Mouse (Mus musculus) neutrophil, adult 5-6 weeks (primary cell): ENCODE data around the gene Coq8a. TPM values are rescaled to one million over a fixed set of nuclear protein-coding genes. Genes with fewer than 3 reads are reported as not detected.

Source experiments
- ATAC-seq: fragments of 151-379, 151-347 bp; 2 replicates; pipeline ENCODE4 v1.8.0; 2017; ENCODE audit warnings: mild to moderate bottlenecking, moderate TSS enrichment; ENCODE audit not compliant: insufficient number of reproducible peaks, poor library complexity, low FRiP score, severe bottlenecking; ENCODE audit errors: extremely low read depth
- total RNA-seq: library from RNA; stranded (forward); fragments of 200-1000 nt; gene quantifications from 2 replicates; pipeline ENCODE4 v1.2.3, GENCODE M21; 2017

Gene Coq8a
- total RNA-seq, 1 experiment from 2014 or later: 46.3 TPM

- no peak for ATAC-seq
Observed at GRCm38 (mm10) chr1:180181304-180181965, 18.0 kb downstream of the Coq8a start.

- ATAC-seq: no peak
Observed at GRCm38 (mm10) chr1:180179840-180180239, 19.6 kb downstream of the Coq8a start.

DNA sequence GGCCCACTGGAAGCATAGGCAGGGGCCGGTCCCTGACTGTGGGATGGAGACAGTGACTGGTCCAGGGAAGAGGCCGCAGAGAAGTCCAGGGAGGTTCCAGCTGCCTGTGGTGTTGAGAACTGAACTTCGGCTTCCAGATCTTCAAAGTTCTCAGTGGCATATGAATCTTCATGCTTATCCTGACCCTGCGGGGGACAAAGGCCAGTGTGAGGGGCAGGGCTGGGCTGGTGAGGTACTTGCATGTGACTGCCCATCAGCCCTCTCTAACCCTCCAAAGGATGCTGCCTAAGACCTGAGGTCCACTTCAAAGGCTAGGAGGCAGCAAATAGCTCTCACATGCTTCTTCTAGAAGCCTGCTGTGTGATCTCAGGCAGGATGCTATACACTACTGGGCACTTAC, 20.3 kb downstream of the Coq8a start:
- ATAC-seq: no peak

GRCm38 (mm10) chr1:180178340-180178739, 21.1 kb downstream of the Coq8a start:
- no peak for ATAC-seq

- no peak for ATAC-seq
Observed at GRCm38 (mm10) chr1:180176784-180177183, 22.6 kb downstream of the Coq8a start.

DNA sequence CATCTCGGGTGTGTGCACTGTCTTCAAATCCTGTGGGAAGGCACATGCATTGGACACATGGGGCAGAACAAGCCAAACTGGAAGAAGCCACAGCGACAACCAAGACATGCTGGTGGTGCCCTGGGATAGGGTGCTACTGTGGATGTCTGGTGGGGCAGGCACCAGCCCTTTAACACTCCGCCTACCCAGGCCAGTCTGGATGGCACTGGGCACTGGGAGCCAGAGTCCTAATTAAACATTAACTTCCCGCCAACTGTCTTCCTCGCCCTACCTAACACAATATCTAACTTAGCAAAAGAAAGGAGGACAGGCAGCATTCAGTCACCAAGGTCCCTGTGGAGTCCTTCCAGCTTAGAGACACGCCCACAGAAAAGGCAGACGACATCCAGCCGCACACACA, 23.8 kb downstream of the Coq8a start:
- ATAC-seq: no peak

GRCm38 (mm10) chr1:180175167-180175566, 24.2 kb downstream of the Coq8a start:
- no peak for ATAC-seq

GRCm38 (mm10) chr1:180174718-180175117, 24.7 kb downstream of the Coq8a start:
- ATAC-seq: no peak

DNA sequence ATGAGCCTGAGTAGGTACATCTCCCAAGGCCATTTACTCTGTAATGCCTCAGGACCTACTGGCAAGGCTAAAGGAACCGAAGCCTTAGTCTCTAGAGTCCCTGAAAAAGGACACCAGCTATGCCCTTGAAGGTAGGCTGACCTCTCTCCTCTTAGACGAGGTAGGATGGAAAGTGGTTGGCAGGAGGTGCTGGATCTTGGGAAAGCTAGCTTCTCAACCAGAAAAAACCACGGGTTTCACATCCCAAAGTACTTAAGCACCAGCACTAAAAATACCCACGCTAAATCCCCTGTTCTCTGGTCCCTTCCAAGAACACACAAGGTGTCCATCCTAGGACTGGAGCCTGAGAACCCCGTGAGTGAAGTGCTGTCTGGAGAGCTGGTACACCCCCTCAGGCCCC, 26.4 kb downstream of the Coq8a start:
- no peak for ATAC-seq

DNA sequence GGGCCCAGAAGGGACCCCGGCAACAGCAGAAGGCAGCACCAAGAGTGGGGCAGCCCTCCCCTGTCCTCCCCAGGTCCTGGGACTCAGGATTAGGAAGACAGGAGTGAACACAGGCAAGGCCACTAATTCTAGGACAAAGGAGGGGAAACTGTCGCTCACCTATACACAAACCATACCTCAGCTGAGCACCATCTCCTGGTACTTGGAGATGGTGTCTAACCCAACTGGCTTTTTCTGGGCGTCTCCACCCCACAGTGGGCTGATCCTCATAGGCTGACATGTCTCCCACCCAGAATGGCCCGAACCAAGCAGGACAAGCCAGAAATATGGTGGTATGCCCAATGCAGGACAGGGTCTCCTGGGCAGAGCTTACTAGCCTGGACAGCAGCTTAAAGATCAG, 26.8 kb downstream of the Coq8a start:
- no peak for ATAC-seq

DNA sequence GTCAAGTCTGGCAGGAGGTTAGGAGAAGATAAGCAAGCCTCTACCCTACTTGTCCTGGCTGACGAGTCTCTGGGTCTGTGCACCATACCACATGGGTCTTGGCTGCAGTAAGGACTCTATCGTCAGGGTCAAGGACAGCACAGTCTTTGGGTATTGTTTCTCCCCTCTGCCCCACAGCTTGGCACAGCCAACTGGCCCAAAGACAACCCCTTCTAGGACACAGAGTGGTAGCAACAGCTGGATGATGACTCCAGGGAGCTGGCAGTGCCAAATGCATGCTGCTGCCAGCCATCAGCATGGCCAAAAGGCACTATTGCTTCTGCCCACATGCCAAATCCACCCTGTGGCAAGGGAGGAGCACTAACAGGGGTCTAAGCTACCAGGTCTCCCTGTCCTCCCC, 27.5 kb downstream of the Coq8a start:
- ATAC-seq: no peak

DNA sequence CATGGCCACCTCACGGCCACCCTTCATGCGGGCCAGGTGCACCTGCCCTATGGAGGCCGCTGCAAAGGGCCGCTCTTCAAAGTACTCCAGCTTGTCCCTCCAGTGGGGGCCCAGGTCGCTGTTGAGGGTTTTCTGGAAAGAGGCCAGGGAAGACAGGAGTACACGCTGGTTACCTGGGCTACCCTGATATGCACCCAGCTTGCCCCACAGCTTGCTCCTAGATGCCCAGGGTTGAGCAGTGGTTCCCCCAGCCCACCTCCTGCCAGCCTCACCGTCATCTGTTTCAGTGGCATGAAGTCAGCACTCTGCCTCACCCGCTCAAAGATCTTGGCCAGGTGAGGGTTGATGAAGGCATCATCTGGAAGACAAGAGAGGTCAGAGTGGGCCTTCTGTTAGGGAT, 29.3 kb downstream of the Coq8a start:
- ATAC-seq: no peak

DNA sequence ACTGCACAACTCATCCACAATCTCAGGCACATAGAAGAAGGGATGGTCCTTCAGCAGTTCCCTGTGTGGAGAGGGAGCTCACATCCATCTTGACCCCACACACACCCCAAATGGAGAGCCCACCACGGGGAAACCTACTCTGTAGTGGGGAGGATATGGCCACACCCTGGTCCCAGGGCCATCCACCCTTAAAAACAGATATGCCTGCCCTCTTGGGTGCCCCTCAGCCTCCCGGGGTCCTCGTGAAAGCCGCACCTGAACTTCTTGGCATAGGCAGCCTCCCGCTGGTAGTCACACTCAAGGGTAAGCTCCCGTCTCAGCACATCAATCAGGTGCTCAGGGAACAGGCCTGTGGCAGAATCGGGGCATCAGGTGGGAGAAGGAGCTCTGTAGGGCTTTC, 30.2 kb downstream of the Coq8a start:
- ATAC-seq: no peak

DNA sequence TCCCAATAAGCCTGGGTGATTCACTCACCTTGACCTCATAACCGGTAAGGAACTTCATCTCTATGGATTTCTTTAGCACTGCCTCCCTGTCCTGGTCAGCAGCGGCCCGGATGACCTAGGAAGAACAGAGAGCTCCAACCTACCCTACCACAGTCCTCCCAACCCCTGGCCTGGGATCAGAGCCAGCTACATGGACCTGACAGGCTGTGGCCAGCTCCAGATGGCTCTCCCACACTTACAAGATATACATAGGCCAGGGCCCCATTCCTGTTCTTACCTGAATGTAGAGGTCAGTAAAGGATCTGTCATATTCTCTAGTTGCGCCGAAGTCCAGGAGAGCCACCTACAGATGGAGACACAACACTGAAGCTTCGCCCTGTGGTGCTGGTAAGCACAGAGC, 31.1 kb downstream of the Coq8a start:
- no peak for ATAC-seq

- no peak for ATAC-seq
Observed at GRCm38 (mm10) chr1:180166533-180166932, 32.9 kb downstream of the Coq8a start.

DNA sequence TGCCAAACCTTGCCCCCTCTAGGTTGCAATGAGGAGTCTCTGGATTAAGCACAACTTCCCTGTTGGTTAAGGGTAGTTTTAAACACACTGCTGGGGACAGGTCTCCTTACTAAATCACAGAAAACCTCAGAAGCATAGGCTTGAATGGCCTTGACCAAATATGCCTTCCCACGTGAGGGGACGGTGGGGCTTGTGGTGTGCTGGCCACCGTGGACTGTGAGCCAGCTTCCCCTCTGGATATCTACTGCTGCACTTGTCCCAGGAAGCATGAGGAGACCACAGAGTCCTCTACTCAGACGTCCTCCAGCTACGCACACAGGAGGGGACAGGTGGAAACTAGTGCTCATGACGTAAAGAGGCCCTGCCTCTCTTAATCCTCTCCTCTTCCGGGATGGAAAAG, 36.4 kb downstream of the Coq8a start:
- ATAC-seq: no peak

DNA sequence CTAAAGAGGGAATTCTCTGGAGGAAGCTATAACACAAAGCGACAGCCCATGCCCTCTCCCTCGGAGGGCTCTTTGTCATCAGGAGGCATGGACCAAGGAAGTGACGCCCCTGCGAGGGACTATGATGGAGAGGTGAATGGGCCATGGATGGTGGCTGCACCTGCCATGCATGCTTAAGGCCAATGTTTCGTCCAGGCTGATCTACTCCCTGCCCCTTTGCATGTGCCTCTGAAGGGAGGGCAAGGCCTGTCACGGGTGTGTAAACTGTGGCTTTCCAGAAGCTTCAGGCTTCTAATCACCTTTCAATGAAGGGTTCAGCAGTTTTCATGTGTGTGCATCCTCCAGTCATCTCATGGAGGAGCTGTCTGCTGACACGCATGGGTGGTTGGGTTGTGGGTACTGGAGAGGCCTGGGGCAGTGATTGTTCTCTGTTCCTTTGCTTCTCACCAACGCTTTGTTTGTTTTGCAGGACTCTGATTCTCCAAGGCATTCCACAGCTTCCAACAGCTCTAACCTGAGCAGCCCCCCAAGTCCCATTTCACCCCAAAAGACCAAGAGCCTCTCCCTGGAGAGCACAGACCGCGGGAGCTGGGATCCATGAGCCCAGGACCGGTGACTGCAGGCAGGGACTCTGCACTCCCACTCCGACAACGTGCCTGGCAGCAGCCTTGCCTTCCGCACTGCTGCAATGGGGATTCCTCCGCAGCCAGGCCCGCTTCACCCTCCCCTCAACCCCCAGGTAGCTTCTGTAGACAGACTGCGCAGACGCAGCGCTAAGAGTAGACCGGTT, 37.6 kb downstream of the Coq8a start:
- no peak for ATAC-seq

GRCm38 (mm10) chr1:180161160-180161559, 38.2 kb downstream of the Coq8a start:
- no peak for ATAC-seq

DNA sequence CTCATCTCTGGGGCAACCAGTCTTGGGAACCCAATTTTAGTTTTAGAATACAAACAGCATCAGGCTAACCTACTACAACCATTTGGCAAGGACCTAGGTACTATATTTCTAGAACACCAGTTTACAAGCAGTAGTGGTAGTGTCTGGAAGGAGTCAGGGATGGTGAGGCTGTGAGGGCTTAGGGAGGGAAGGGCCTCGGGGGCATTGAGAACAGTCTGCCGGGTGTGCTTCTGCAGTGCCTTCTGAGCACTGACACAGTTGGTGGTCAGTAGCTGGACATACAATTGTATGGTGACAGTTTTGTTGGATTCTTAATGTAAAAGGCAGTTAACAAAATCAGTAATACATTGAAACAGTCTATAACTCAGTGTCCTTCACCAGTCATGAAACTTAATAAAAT, 38.9 kb downstream of the Coq8a start:
- no peak for ATAC-seq

DNA sequence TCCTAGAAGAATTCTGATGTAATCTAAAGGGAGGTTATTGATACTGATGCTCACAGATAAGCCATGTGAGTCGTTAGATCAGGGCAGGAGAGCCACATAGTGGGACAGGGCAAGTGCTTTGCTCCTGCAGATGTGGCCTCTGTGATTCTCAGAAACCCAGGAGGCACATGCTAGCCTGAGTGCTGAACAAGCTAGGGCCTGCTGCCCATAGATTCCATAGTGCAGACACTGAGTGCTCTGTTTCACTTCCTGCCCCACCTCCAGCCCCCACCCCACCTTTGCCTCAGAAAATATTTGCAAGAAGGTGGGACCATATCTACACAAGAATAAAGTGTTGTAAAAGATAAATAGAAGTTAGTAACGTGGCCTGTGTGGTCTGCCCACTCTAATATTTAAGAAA, 40.8 kb downstream of the Coq8a start:
- ATAC-seq: no peak

- no peak for ATAC-seq
Observed at GRCm38 (mm10) chr1:180151191-180151590, 48.2 kb downstream of the Coq8a start.
